Mouse (Mus musculus) testis, adult 2 months (tissue): Measurements from ENCODE around the gene Glp2r.

Experiments
- CTCF ChIP-seq: fragments of 200-500 bp; IDR thresholded peaks from 2 replicates; pipeline ENCODE4 v1.5.1; 2012; ENCODE audit warnings: low read depth, mild to moderate bottlenecking, inconsistent platforms, low read length, moderate library complexity; ENCODE audit not compliant: control insufficient read depth, insufficient read depth, insufficient replicate concordance
- POLR2A ChIP-seq: fragments of 200-500 bp; IDR thresholded peaks from 2 replicates; pipeline ENCODE4 v1.6.1; 2012; ENCODE audit warnings: low read depth, mild to moderate bottlenecking, inconsistent platforms, low read length, moderate library complexity; ENCODE audit not compliant: control insufficient read depth

DNA sequence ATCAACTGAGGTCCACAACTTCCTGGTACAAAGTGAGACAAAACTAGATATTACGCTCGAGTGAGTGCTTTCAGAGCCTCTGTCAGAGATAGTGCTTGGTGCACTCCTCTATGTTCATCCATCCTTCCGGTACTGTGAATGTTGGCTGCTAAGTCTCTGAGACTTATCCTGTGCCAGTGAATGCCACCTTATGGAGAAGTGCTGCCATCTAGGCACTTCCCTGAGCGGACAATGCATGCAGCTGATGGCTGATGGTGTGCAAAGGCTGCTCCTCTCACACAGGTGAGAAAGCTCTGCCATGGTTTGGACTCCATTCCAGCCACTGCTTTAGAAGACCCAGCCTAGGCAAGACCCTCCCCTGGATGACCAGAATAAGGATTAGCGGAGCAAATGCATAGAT lies 37.1 kb upstream of the Glp2r start:
- TF ChIP-seq POLR2A (no peak), CTCF (no peak)
